Mouse (Mus musculus) ES-Bruce4 (cell line): ENCODE results near the gene Ece1. TPM values are rescaled to one million over a fixed set of nuclear protein-coding genes. Genes with fewer than 3 reads are reported as not detected.

Experiments
- H3K27ac ChIP-seq: 2 replicates; pipeline ENCODE4 v1.5.1; 2012; ENCODE audit warnings: low read length, inconsistent platforms; ENCODE audit not compliant: insufficient read depth
- H3K27me3 ChIP-seq: 2 replicates; pipeline ENCODE4 v1.6.1; 2012; ENCODE audit warnings: mild to moderate bottlenecking, low read length, inconsistent platforms; ENCODE audit not compliant: control insufficient read depth, poor library complexity, insufficient read depth, severe bottlenecking
- H3K36me3 ChIP-seq: 2 replicates; pipeline ENCODE4 v1.6.1; 2012; ENCODE audit warnings: inconsistent platforms, mild to moderate bottlenecking, low read length, moderate library complexity; ENCODE audit not compliant: control insufficient read depth, poor library complexity, insufficient read depth, severe bottlenecking
- H3K4me1 ChIP-seq: one replicate; pipeline ENCODE4 v1.8.1; 2011; ENCODE audit warnings: low read length; ENCODE audit not compliant: control insufficient read depth, insufficient read depth
- H3K4me3 ChIP-seq: 2 replicates; pipeline ENCODE4 v1.5.1; 2011; ENCODE audit warnings: low read depth, mild to moderate bottlenecking, low read length
- H3K9ac ChIP-seq: 2 replicates; pipeline ENCODE4 v1.6.1; 2012; ENCODE audit warnings: low read depth, mild to moderate bottlenecking, inconsistent platforms; ENCODE audit not compliant: poor library complexity, severe bottlenecking
- H3K9me3 ChIP-seq: replicated peaks from 2 replicates; pipeline ENCODE4 v1.6.1; 2012; ENCODE audit warnings: mild to moderate bottlenecking, low read length, inconsistent platforms; ENCODE audit not compliant: control insufficient read depth, poor library complexity, insufficient read depth, severe bottlenecking
- CTCF ChIP-seq: IDR thresholded peaks from one replicate; pipeline ENCODE4 v1.8.1; 2011; ENCODE audit warnings: low read depth, low read length
- EP300 ChIP-seq: IDR thresholded peaks from 2 replicates; pipeline ENCODE4 v1.6.1; 2011; ENCODE audit warnings: low read depth, low read length; ENCODE audit not compliant: insufficient read depth
- POLR2A ChIP-seq: IDR thresholded peaks from one replicate; pipeline ENCODE4 v1.8.1; 2011; ENCODE audit warnings: low read length; ENCODE audit not compliant: insufficient read depth
- polyA plus RNA-seq: library from polyadenylated mRNA; stranded (reverse); fragments of >200 nt; gene quantifications from 2 replicates; pipeline ENCODE4 v1.2.4, GENCODE M21; 2011; ENCODE audit warnings: low read depth; ENCODE audit not compliant: missing spikeins, insufficient read depth, insufficient read length

Gene Ece1
- polyA plus RNA-seq, 1 experiment, result 28.3 TPM

- Histone ChIP-seq H3K27ac (no peak overlapping the region), H3K9me3 (no peaks in the 10 kb centered on the region), H3K27me3 (no peaks in the 10 kb centered on the region), H3K4me3 (no peak overlapping the region), H3K36me3 (no peaks in the 10 kb centered on the region), H3K9ac (no peak overlapping the region), H3K4me1 (no peaks in the 10 kb centered on the region)
- TF ChIP-seq CTCF (no peak), EP300 (no peak), POLR2A (no peak)
Measured at GRCm38 (mm10) chr4:137920005-137920404, 58.0 kb downstream of the Ece1 start.

- no peak for TF ChIP-seq EP300
- TF ChIP-seq POLR2A, result no peak
- H3K27me3 ChIP-seq, result no peaks in the 10 kb centered on the region
- no peaks in the 10 kb centered on the region for H3K4me1 ChIP-seq
- no peaks in the 10 kb centered on the region for H3K9me3 ChIP-seq
- no peak overlapping the region for H3K9ac ChIP-seq
- no peaks in the 10 kb centered on the region for H3K36me3 ChIP-seq
- no peak overlapping the region for H3K27ac ChIP-seq
- H3K4me3 ChIP-seq, result no peak overlapping the region
Measured at GRCm38 (mm10) chr4:137920500-137920961, 58.5 kb downstream of the Ece1 start.

- no peak for TF ChIP-seq EP300
- no peak for TF ChIP-seq CTCF
- TF ChIP-seq POLR2A, result no peak
- Histone ChIP-seq H3K27me3 (no peaks in the 10 kb centered on the region), H3K9ac (no peak overlapping the region), H3K27ac (no peak overlapping the region), H3K36me3 (no peaks in the 10 kb centered on the region), H3K4me3 (no peak overlapping the region), H3K4me1 (no peaks in the 10 kb centered on the region), H3K9me3 (no peaks in the 10 kb centered on the region)
Measured at GRCm38 (mm10) chr4:137921510-137921909, 59.5 kb downstream of the Ece1 start.

- Histone ChIP-seq H3K9ac (no peak overlapping the region), H3K4me1 (no peaks in the 10 kb centered on the region), H3K27ac (no peak overlapping the region), H3K4me3 (no peak overlapping the region), H3K27me3 (no peaks in the 10 kb centered on the region), H3K9me3 (no peaks in the 10 kb centered on the region), H3K36me3 (no peaks in the 10 kb centered on the region)
- TF ChIP-seq EP300 (no peak), CTCF (no peak), POLR2A (no peak)
Measured at GRCm38 (mm10) chr4:137923052-137923451, 61.0 kb downstream of the Ece1 start.

- H3K9ac ChIP-seq, result no peak overlapping the region
- no peaks in the 10 kb centered on the region for H3K9me3 ChIP-seq
- H3K27ac ChIP-seq, result no peak overlapping the region
- no peaks in the 10 kb centered on the region for H3K4me1 ChIP-seq
- TF ChIP-seq CTCF (no peak), EP300 (no peak), POLR2A (no peak)
- no peak overlapping the region for H3K4me3 ChIP-seq
- H3K36me3 ChIP-seq, result no peaks in the 10 kb centered on the region
- H3K27me3 ChIP-seq, result no peaks in the 10 kb centered on the region
Measured at GRCm38 (mm10) chr4:137925176-137925575, 63.1 kb downstream of the Ece1 start.

- H3K27me3 ChIP-seq, result no peaks in the 10 kb centered on the region
- H3K9me3 ChIP-seq, result no peaks in the 10 kb centered on the region
- no peak overlapping the region for H3K27ac ChIP-seq
- H3K4me1 ChIP-seq, result no peaks in the 10 kb centered on the region
- H3K9ac ChIP-seq, result no peak overlapping the region
- no peaks in the 10 kb centered on the region for H3K36me3 ChIP-seq
- no peak overlapping the region for H3K4me3 ChIP-seq
- TF ChIP-seq EP300, result no peak
- no peak for TF ChIP-seq CTCF
- TF ChIP-seq POLR2A, result no peak
Measured at GRCm38 (mm10) chr4:137926161-137926560, 64.1 kb downstream of the Ece1 start.

GRCm38 (mm10) chr4:137927136-137927535, 65.1 kb downstream of the Ece1 start:
- Histone ChIP-seq H3K9ac (no peak overlapping the region), H3K36me3 (no peaks in the 10 kb centered on the region), H3K9me3 (no peaks in the 10 kb centered on the region), H3K4me1 (no peaks in the 10 kb centered on the region), H3K27me3 (no peaks in the 10 kb centered on the region), H3K4me3 (no peak overlapping the region), H3K27ac (no peak overlapping the region)
- TF ChIP-seq POLR2A (no peak), CTCF (no peak), EP300 (no peak)
